Mouse (Mus musculus): ENCODE measurements at regions not wholly inside any gene's neighbourhood (a gene's known extent, or its start where the extent isn't known, plus 50 kb on each side); places are given as distances from the start of the nearest gene placed in this dataset.
"Not testable (repeated sequence)": the region's sequence is repeated elsewhere in the genome, so short reads cannot be mapped to it uniquely, and the experiment has no call there.

GRCm38 (mm10) chr1:99599696-99600489 lies 172.7 kb upstream of the Cntnap5b start:
- H3K9me3 ChIP-seq (ENCODE audit: low read depth, low read length) = no peaks in the 10 kb centered on the region
- H3K4me2 ChIP-seq = no peak overlapping the region
- 74% methylated on average over 2 of the region's 2 CpGs for WGBS
- no peak for ATAC-seq (ENCODE audit: insufficient read depth)
- H3K4me3 ChIP-seq (ENCODE audit: low read depth, low read length) = no peak overlapping the region
- no peak overlapping the region for H3K9ac ChIP-seq
- DNase-seq = no peak
- no peaks in the 10 kb centered on the region for H3K27me3 ChIP-seq (ENCODE audit: insufficient read depth, low read length)
- no peaks in the 10 kb centered on the region for H3K4me1 ChIP-seq (ENCODE audit: insufficient read depth)
- no peak overlapping the region for H3K27ac ChIP-seq (ENCODE audit: low read depth)
- TF ChIP-seq CTCF (IDR thresholded peaks at IDR 0.05; ENCODE audit: low read depth) = no peak
- no peaks in the 10 kb centered on the region for H3K36me3 ChIP-seq (ENCODE audit: insufficient read depth)

- no peak overlapping the region for H3K9ac ChIP-seq
- no peak overlapping the region for H3K4me2 ChIP-seq
- no peak for ATAC-seq (ENCODE audit: insufficient read depth)
- H3K4me1 ChIP-seq (ENCODE audit: insufficient read depth) = no peaks in the 10 kb centered on the region
- H3K27me3 ChIP-seq (ENCODE audit: insufficient read depth, low read length) = no peaks in the 10 kb centered on the region
- DNase-seq = no peak
- H3K9me3 ChIP-seq (ENCODE audit: low read depth, low read length) = no peaks in the 10 kb centered on the region
- no peak overlapping the region for H3K4me3 ChIP-seq (ENCODE audit: low read depth, low read length)
- H3K27ac ChIP-seq (ENCODE audit: low read depth) = no peak overlapping the region
- no peaks in the 10 kb centered on the region for H3K36me3 ChIP-seq (ENCODE audit: insufficient read depth)
- TF ChIP-seq CTCF (IDR thresholded peaks at IDR 0.05; ENCODE audit: low read depth) = no peak
Measured at GRCm38 (mm10) chr1:99605213-99605612, 167.4 kb upstream of the Cntnap5b start.

- Histone ChIP-seq H3K4me3 (ENCODE audit: low read depth, low read length) (no peak overlapping the region), H3K9ac (no peak overlapping the region), H3K27me3 (ENCODE audit: insufficient read depth, low read length) (no peaks in the 10 kb centered on the region), H3K27ac (ENCODE audit: low read depth) (no peak overlapping the region), H3K4me1 (ENCODE audit: insufficient read depth) (no peaks in the 10 kb centered on the region), H3K36me3 (ENCODE audit: insufficient read depth) (no peaks in the 10 kb centered on the region), H3K9me3 (ENCODE audit: low read depth, low read length) (no peaks in the 10 kb centered on the region), H3K4me2 (no peak overlapping the region)
- DNase-seq = no peak
- no peak for ATAC-seq (ENCODE audit: insufficient read depth)
- TF ChIP-seq CTCF (IDR thresholded peaks at IDR 0.05; ENCODE audit: low read depth) = no peak
- 72% methylated on average over 2 of the region's 2 CpGs for WGBS
Measured at GRCm38 (mm10) chr1:99619221-99619620, 153.3 kb upstream of the Cntnap5b start.

GRCm38 (mm10) chr1:99630971-99631370 lies 141.6 kb upstream of the Cntnap5b start:
- not testable (repeated sequence) for H3K27me3 ChIP-seq (ENCODE audit: insufficient read depth, low read length); H3K4me1 ChIP-seq (ENCODE audit: insufficient read depth); H3K36me3 ChIP-seq (ENCODE audit: insufficient read depth); H3K4me3 ChIP-seq (ENCODE audit: low read depth, low read length); H3K27ac ChIP-seq (ENCODE audit: low read depth); H3K9ac ChIP-seq; ATAC-seq (ENCODE audit: insufficient read depth); DNase-seq; H3K4me2 ChIP-seq; H3K9me3 ChIP-seq (ENCODE audit: low read depth, low read length)
- WGBS = 90% methylated on average over 13 of the region's 13 CpGs

- ATAC-seq (ENCODE audit: insufficient read depth) = no peak
- TF ChIP-seq CTCF (IDR thresholded peaks at IDR 0.05; ENCODE audit: low read depth) = no peak
- H3K4me3 ChIP-seq (ENCODE audit: low read depth, low read length) = no peak overlapping the region
- no peak for DNase-seq
- no peak overlapping the region for H3K9ac ChIP-seq
- WGBS = 78% methylated on average over 2 of the region's 2 CpGs
- H3K27me3 ChIP-seq (ENCODE audit: insufficient read depth, low read length) = no peaks in the 10 kb centered on the region
- H3K9me3 ChIP-seq (ENCODE audit: low read depth, low read length) = no peaks in the 10 kb centered on the region
- no peak overlapping the region for H3K4me2 ChIP-seq
- no peaks in the 10 kb centered on the region for H3K36me3 ChIP-seq (ENCODE audit: insufficient read depth)
- no peak overlapping the region for H3K27ac ChIP-seq (ENCODE audit: low read depth)
- no peaks in the 10 kb centered on the region for H3K4me1 ChIP-seq (ENCODE audit: insufficient read depth)
Measured at GRCm38 (mm10) chr1:99663641-99664040, 108.9 kb upstream of the Cntnap5b start.

- WGBS = 86% methylated on average over 1 of the region's 1 CpGs
- no peak overlapping the region for H3K9ac ChIP-seq
- no peak overlapping the region for H3K4me2 ChIP-seq
- DNase-seq (no peak), ATAC-seq (ENCODE audit: insufficient read depth) (no peak)
- no peaks in the 10 kb centered on the region for H3K36me3 ChIP-seq (ENCODE audit: insufficient read depth)
- no peak overlapping the region for H3K4me3 ChIP-seq (ENCODE audit: low read depth, low read length)
- no peaks in the 10 kb centered on the region for H3K4me1 ChIP-seq (ENCODE audit: insufficient read depth)
- no peaks in the 10 kb centered on the region for H3K9me3 ChIP-seq (ENCODE audit: low read depth, low read length)
- no peaks in the 10 kb centered on the region for H3K27me3 ChIP-seq (ENCODE audit: insufficient read depth, low read length)
- no peak overlapping the region for H3K27ac ChIP-seq (ENCODE audit: low read depth)
- TF ChIP-seq CTCF (IDR thresholded peaks at IDR 0.05; ENCODE audit: low read depth) = no peak
Measured at GRCm38 (mm10) chr1:99679980-99680379, 92.6 kb upstream of the Cntnap5b start.

GRCm38 (mm10) chr1:99697089-99697488 lies 75.5 kb upstream of the Cntnap5b start:
- no peak for TF ChIP-seq CTCF (IDR thresholded peaks at IDR 0.05; ENCODE audit: low read depth)

More at GRCm38 (mm10) chr1:99697089-99697488, 75.5 kb upstream of the Cntnap5b start:
- Histone ChIP-seq H3K4me1 (ENCODE audit: insufficient read depth) (no peaks in the 10 kb centered on the region), H3K27ac (ENCODE audit: low read depth) (no peak overlapping the region), H3K9me3 (ENCODE audit: low read depth, low read length) (no peaks in the 10 kb centered on the region), H3K4me2 (no peak overlapping the region), H3K27me3 (ENCODE audit: insufficient read depth, low read length) (no peaks in the 10 kb centered on the region), H3K9ac (no peak overlapping the region), H3K4me3 (ENCODE audit: low read depth, low read length) (no peak overlapping the region), H3K36me3 (ENCODE audit: insufficient read depth) (no peaks in the 10 kb centered on the region)
- WGBS = 57% methylated on average over 3 of the region's 3 CpGs
- DNase-seq = no peak
- no peak for ATAC-seq (ENCODE audit: insufficient read depth)
